Mouse (Mus musculus): ENCODE measurements around the gene Apol7e. TPM values are rescaled to one million over a fixed set of nuclear protein-coding genes. Genes with fewer than 3 reads are reported as not detected.

Apol7e gene
- polyA plus RNA-seq, 1 experiment from 2014 or later = not detected

GRCm38 (mm10) chr15:77765484-77766093 lies 66.9 kb downstream of the Apol7e start:
- Histone ChIP-seq H3K27me3 (ENCODE audit: insufficient read depth, low read length) (no peaks in the 10 kb centered on the region), H3K4me2 (replicated peaks; ENCODE audit: low read depth, low read length) (no peak overlapping the region), H3K9me3 (ENCODE audit: low read length) (no peaks in the 10 kb centered on the region), H3K27ac (ENCODE audit: low read length) (no peak overlapping the region), H3K4me3 (ENCODE audit: low read length) (no peak overlapping the region), H3K4me1 (ENCODE audit: insufficient read depth, low read length) (no peaks in the 10 kb centered on the region), H3K9ac (replicated peaks; ENCODE audit: low read length) (no peak overlapping the region), H3K36me3 (ENCODE audit: insufficient read depth, low read length) (peaks cover 96% of the 10 kb centered on the region)
- WGBS = 93% methylated on average over 16 of the region's 16 CpGs
- no peak for ATAC-seq (ENCODE audit: low FRiP score, low TSS enrichment)

GRCm38 (mm10) chr15:77766981-77767380 lies 68.3 kb downstream of the Apol7e start:
- Histone ChIP-seq H3K36me3 (ENCODE audit: insufficient read depth, low read length) (peaks cover 95% of the 10 kb centered on the region), H3K27ac (ENCODE audit: low read length) (no peak overlapping the region), H3K4me2 (replicated peaks; ENCODE audit: low read depth, low read length) (no peak overlapping the region), H3K9ac (replicated peaks; ENCODE audit: low read length) (no peak overlapping the region), H3K4me3 (ENCODE audit: low read length) (no peak overlapping the region), H3K27me3 (ENCODE audit: insufficient read depth, low read length) (no peaks in the 10 kb centered on the region), H3K9me3 (ENCODE audit: low read length) (no peaks in the 10 kb centered on the region), H3K4me1 (ENCODE audit: insufficient read depth, low read length) (no peaks in the 10 kb centered on the region)
- no peak for ATAC-seq (ENCODE audit: low FRiP score, low TSS enrichment)
- WGBS = 89% methylated on average over 11 of the region's 11 CpGs

Other genes with a start within 250 kb of the Apol7e start
- not detected in 2 replicates for gene Apol10a, start 221.8 kb upstream of the Apol7e start, polyA plus RNA-seq (2015; fragmentation: Nextera tagmentation; extraction: Ambion mirVana)
- not detected in 2 replicates for gene Apol11a, start 190.6 kb upstream of the Apol7e start, polyA plus RNA-seq (2015; fragmentation: Nextera tagmentation; extraction: Ambion mirVana)
- gene Apol7c, start 165.5 kb upstream of the Apol7e start, polyA plus RNA-seq (2015; fragmentation: Nextera tagmentation; extraction: Ambion mirVana) = not detected in 2 replicates
- not detected in 2 replicates for gene 1700025B11Rik, start 137.0 kb upstream of the Apol7e start, polyA plus RNA-seq (2015; fragmentation: Nextera tagmentation; extraction: Ambion mirVana)
- gene Apol10b, start 102.7 kb upstream of the Apol7e start, polyA plus RNA-seq (2015; fragmentation: Nextera tagmentation; extraction: Ambion mirVana) = 0.19 and 0.22 TPM in 2 replicates
- gene Gm36245, start 99.6 kb upstream of the Apol7e start, polyA plus RNA-seq (2015; fragmentation: Nextera tagmentation; extraction: Ambion mirVana) = not detected in 2 replicates
- 0.07 TPM in 1 of 2 replicates, not detected in the other for gene Apol11b, start 55.6 kb upstream of the Apol7e start, polyA plus RNA-seq (2015; fragmentation: Nextera tagmentation; extraction: Ambion mirVana)
- gene Apol9b, start 30.2 kb downstream of the Apol7e start, polyA plus RNA-seq (2015; fragmentation: Nextera tagmentation; extraction: Ambion mirVana) = 0.20 TPM in 1 of 2 replicates, not detected in the other
- 0.19 and 0.21 TPM in 2 replicates for gene Apol8, start 58.1 kb downstream of the Apol7e start, polyA plus RNA-seq (2015; fragmentation: Nextera tagmentation; extraction: Ambion mirVana)
- 55.4 and 64.5 TPM in 2 replicates for gene Myh9, start 143.3 kb downstream of the Apol7e start, polyA plus RNA-seq (2015; fragmentation: Nextera tagmentation; extraction: Ambion mirVana)
- 275 and 307 TPM in 2 replicates for gene Txn2, start 230.1 kb downstream of the Apol7e start, polyA plus RNA-seq (2015; fragmentation: Nextera tagmentation; extraction: Ambion mirVana)